Mouse (Mus musculus) heart, embryonic 11.5 days (tissue): ENCODE data around the gene Olfr1394. TPM values are rescaled to one million over a fixed set of nuclear protein-coding genes. Genes with fewer than 3 reads are reported as not detected.
"Not testable (repeated sequence)": the region's sequence is repeated elsewhere in the genome, so short reads cannot be mapped to it uniquely, and the experiment has no call there.

Experiments
- ATAC-seq: fragments of 200-750 bp; cut with Nextera tagmentation; replicated peaks from 2 replicates; pipeline ENCODE4 v1.8.0; 2017; ENCODE audit warnings: moderate library complexity; ENCODE audit not compliant: insufficient number of reproducible peaks, low FRiP score, low TSS enrichment
- H3K27ac ChIP-seq: fragments of 300-500 bp; sonication (generic); 2 replicates; pipeline ENCODE4 v1.5.1; 2014; ENCODE audit warnings: mild to moderate bottlenecking, low read depth, low read length
- H3K27me3 ChIP-seq: fragments of 300-500 bp; sonication (generic); 2 replicates; pipeline ENCODE4 v1.6.1; 2014; ENCODE audit warnings: mild to moderate bottlenecking, low read length, mixed read lengths; ENCODE audit not compliant: control insufficient read depth, insufficient read depth
- H3K36me3 ChIP-seq: fragments of 300-500 bp; sonication (generic); 2 replicates; pipeline ENCODE4 v1.6.1; 2014; ENCODE audit warnings: mild to moderate bottlenecking, low read length, moderate library complexity, mixed read lengths; ENCODE audit not compliant: control insufficient read depth, insufficient read depth
- H3K4me1 ChIP-seq: fragments of 300-500 bp; sonication (generic); 2 replicates; pipeline ENCODE4 v1.6.1; 2014; ENCODE audit warnings: low read length; ENCODE audit not compliant: control insufficient read depth, insufficient read depth
- H3K4me2 ChIP-seq: fragments of 300-500 bp; sonication (generic); 2 replicates; pipeline ENCODE4 v1.6.1; 2014; ENCODE audit warnings: mild to moderate bottlenecking, moderate library complexity
- H3K4me3 ChIP-seq: fragments of 300-500 bp; sonication (generic); 2 replicates; pipeline ENCODE4 v1.5.1; 2014; ENCODE audit warnings: low read depth, low read length
- H3K9ac ChIP-seq: fragments of 300-500 bp; sonication (generic); 2 replicates; pipeline ENCODE4 v1.6.1; 2014; ENCODE audit warnings: mild to moderate bottlenecking, low read depth, low read length, moderate library complexity
- H3K9me3 ChIP-seq: fragments of 300-500 bp; sonication (generic); replicated peaks from 2 replicates; pipeline ENCODE4 v1.6.1; 2016; ENCODE audit warnings: low read length; ENCODE audit not compliant: control insufficient read depth
- WGBS: fragments of 180-500 bp; shearing (Covaris S2); extraction: QIAGEN DNeasy Blood & Tissue Kit; methylation state at CpG from one replicate; pipeline ENCODE4 v1.1.7; 2014; ENCODE audit not compliant: insufficient replicate concordance; 5-methylcytosine and 5-hydroxymethylcytosine counted together
- polyA plus RNA-seq: library from polyadenylated mRNA; unstranded; fragments of >200 nt; fragmentation: Nextera tagmentation; extraction: Ambion mirVana; gene quantifications from 2 replicates; pipeline ENCODE4 v1.2.1, GENCODE M21; 2014

Gene Olfr1394
- polyA plus RNA-seq, 1 experiment from 2014 or later, result not detected

- no peaks in the 10 kb centered on the region for H3K9me3 ChIP-seq
- no peaks in the 10 kb centered on the region for H3K27me3 ChIP-seq
- H3K9ac ChIP-seq, result no peak overlapping the region
- H3K27ac ChIP-seq, result no peak overlapping the region
- ATAC-seq, result no peak
- H3K36me3 ChIP-seq, result no peaks in the 10 kb centered on the region
- no peak overlapping the region for H3K4me2 ChIP-seq
- H3K4me1 ChIP-seq, result no peaks in the 10 kb centered on the region
- WGBS, result 63% methylated on average over 3 of the region's 3 CpGs
- no peak overlapping the region for H3K4me3 ChIP-seq
These were observed 34.5 kb upstream of the Olfr1394 start for GRCm38 (mm10) chr11:49119635-49120034.

- no peak overlapping the region for H3K9ac ChIP-seq
- ATAC-seq, result no peak
- no peaks in the 10 kb centered on the region for H3K36me3 ChIP-seq
- WGBS, result 71% methylated on average over 2 of the region's 2 CpGs
- no peak overlapping the region for H3K4me3 ChIP-seq
- H3K9me3 ChIP-seq, result no peaks in the 10 kb centered on the region
- no peaks in the 10 kb centered on the region for H3K4me1 ChIP-seq
- no peak overlapping the region for H3K27ac ChIP-seq
- no peak overlapping the region for H3K4me2 ChIP-seq
- no peaks in the 10 kb centered on the region for H3K27me3 ChIP-seq
These were observed 30.0 kb upstream of the Olfr1394 start for GRCm38 (mm10) chr11:49124169-49124568.

GRCm38 (mm10) chr11:49141974-49142373 lies 12.2 kb upstream of the Olfr1394 start, which contains the start of gene Olfr1395:
TSS of gene Olfr1395 (plus strand) at chr11:49142274.
- Histone ChIP-seq H3K4me3 (no peak within 1 kb of the TSS), H3K27me3 (no peaks in the 10 kb centered on the region), H3K4me1 (no peaks in the 10 kb centered on the region), H3K36me3 (no peaks in the 10 kb centered on the region), H3K4me2 (no peak within 1 kb of the TSS), H3K9ac (no peak within 1 kb of the TSS), H3K27ac (no peak within 1 kb of the TSS), H3K9me3 (no peaks in the 10 kb centered on the region)
- WGBS, result 85% methylated on average over 6 of the region's 6 CpGs
- ATAC-seq, result no peak

GRCm38 (mm10) chr11:49156821-49157814 lies 2.9 kb downstream of the Olfr1394 start:
- Histone ChIP-seq H3K27ac (no peak overlapping the region), H3K4me1 (no peaks in the 10 kb centered on the region), H3K4me2 (no peak overlapping the region), H3K9ac (no peak overlapping the region), H3K9me3 (no peaks in the 10 kb centered on the region), H3K4me3 (no peak overlapping the region), H3K36me3 (no peaks in the 10 kb centered on the region), H3K27me3 (no peaks in the 10 kb centered on the region)
- WGBS, result 80% methylated on average over 2 of the region's 2 CpGs
- ATAC-seq, result no peak

GRCm38 (mm10) chr11:49168839-49169611 lies 14.8 kb downstream of the Olfr1394 start:
- Histone ChIP-seq H3K4me3 (peak overlapping the region; percentile 38), H3K9me3 (no peaks in the 10 kb centered on the region), H3K4me2 (peak overlapping the region; percentile 67), H3K36me3 (no peaks in the 10 kb centered on the region), H3K9ac (peak overlapping the region; percentile 23; the same call in 1 of the 2 replicates), H3K4me1 (0 out of 2 replicates have a peak, but pooled peaks cover 6% of the 10 kb centered on the region), H3K27ac (no peak overlapping the region), H3K27me3 (peaks cover 22% of the 10 kb centered on the region)
- WGBS, result 6% methylated on average over 49 of the region's 50 CpGs
- ATAC-seq, result no peak

GRCm38 (mm10) chr11:49170576-49170975 lies 16.4 kb downstream of the Olfr1394 start:
- no peak overlapping the region for H3K9ac ChIP-seq
- H3K27ac ChIP-seq, result no peak overlapping the region
- WGBS, result 83% methylated on average over 4 of the region's 4 CpGs
- no peaks in the 10 kb centered on the region for H3K9me3 ChIP-seq
- no peak for ATAC-seq
- 0 out of 2 replicates have a peak, but pooled peaks cover 6% of the 10 kb centered on the region for H3K4me1 ChIP-seq
- H3K4me3 ChIP-seq, result no peak overlapping the region
- H3K36me3 ChIP-seq, result no peaks in the 10 kb centered on the region
- H3K27me3 ChIP-seq, result peaks cover 22% of the 10 kb centered on the region
- no peak overlapping the region for H3K4me2 ChIP-seq

GRCm38 (mm10) chr11:49175345-49175744 lies 21.2 kb downstream of the Olfr1394 start:
- Histone ChIP-seq H3K9ac (no peak overlapping the region), H3K4me1 (no peaks in the 10 kb centered on the region), H3K27ac (no peak overlapping the region), H3K4me2 (no peak overlapping the region), H3K4me3 (no peak overlapping the region), H3K9me3 (no peaks in the 10 kb centered on the region), H3K27me3 (peaks cover 2% of the 10 kb centered on the region; the same call in 1 of the 2 replicates), H3K36me3 (no peaks in the 10 kb centered on the region)
- no peak for ATAC-seq
- 76% methylated on average over 8 of the region's 8 CpGs for WGBS

GRCm38 (mm10) chr11:49176047-49176779 lies 22.0 kb downstream of the Olfr1394 start:
- not testable (repeated sequence) for H3K4me1 ChIP-seq, H3K4me3 ChIP-seq, H3K4me2 ChIP-seq, ATAC-seq, H3K36me3 ChIP-seq, H3K9me3 ChIP-seq, H3K27me3 ChIP-seq, H3K27ac ChIP-seq, H3K9ac ChIP-seq
- WGBS, result 80% methylated on average over 4 of the region's 4 CpGs
